Mouse (Mus musculus) kidney, embryonic 14.5 days (tissue): Measurements from ENCODE around the gene Gatad2b. TPM values are rescaled to one million over a fixed set of nuclear protein-coding genes. Genes with fewer than 3 reads are reported as not detected.
"Not testable (repeated sequence)": the region's sequence is repeated elsewhere in the genome, so short reads cannot be mapped to it uniquely, and the experiment has no call there.

ENCODE experiments used
- ATAC-seq: fragments of 200-750 bp; cut with Nextera tagmentation; 2 replicates; pipeline ENCODE4 v1.8.0; 2017; ENCODE audit warnings: moderate number of reproducible peaks, mild to moderate bottlenecking, moderate TSS enrichment, moderate library complexity; ENCODE audit not compliant: low FRiP score, low TSS enrichment
- H3K27ac ChIP-seq: fragments of 300-500 bp; sonication (generic); 2 replicates; pipeline ENCODE4 v1.5.1; 2014; ENCODE audit warnings: low read depth, mild to moderate bottlenecking, low read length, moderate library complexity, mixed read lengths
- H3K27me3 ChIP-seq: fragments of 300-500 bp; sonication (generic); 2 replicates; pipeline ENCODE4 v1.6.1; 2014; ENCODE audit warnings: mild to moderate bottlenecking, low read length; ENCODE audit not compliant: control insufficient read depth, insufficient read depth
- H3K36me3 ChIP-seq: fragments of 300-500 bp; sonication (generic); 2 replicates; pipeline ENCODE4 v1.6.1; 2014; ENCODE audit warnings: low read length, mixed read lengths; ENCODE audit not compliant: control insufficient read depth, insufficient read depth
- H3K4me1 ChIP-seq: fragments of 300-500 bp; sonication (generic); 2 replicates; pipeline ENCODE4 v1.6.1; 2014; ENCODE audit warnings: low read length, mixed read lengths; ENCODE audit not compliant: control insufficient read depth, insufficient read depth
- H3K4me2 ChIP-seq: fragments of 300-500 bp; sonication (generic); replicated peaks from 2 replicates; pipeline ENCODE4 v1.6.1; 2014; ENCODE audit warnings: low read depth, mild to moderate bottlenecking, low read length
- H3K4me3 ChIP-seq: fragments of 300-500 bp; sonication (generic); 2 replicates; pipeline ENCODE4 v1.5.1; 2014; ENCODE audit warnings: mild to moderate bottlenecking, low read length
- H3K9ac ChIP-seq: fragments of 300-500 bp; sonication (generic); 2 replicates; pipeline ENCODE4 v1.6.1; 2014; ENCODE audit warnings: low read depth, mild to moderate bottlenecking, low read length, moderate library complexity
- H3K9me3 ChIP-seq: fragments of 300-500 bp; sonication (generic); 2 replicates; pipeline ENCODE4 v1.6.1; 2016; ENCODE audit warnings: low read length; ENCODE audit not compliant: control insufficient read depth
- WGBS: fragments of 180-500 bp; shearing (Covaris S2); extraction: QIAGEN DNeasy Blood & Tissue Kit; methylation state at CpG from one replicate; pipeline ENCODE4 v1.1.7; 2014; 5-methylcytosine and 5-hydroxymethylcytosine counted together
- polyA plus RNA-seq: library from polyadenylated mRNA; unstranded; fragments of >200 nt; fragmentation: Nextera tagmentation; extraction: Ambion mirVana; gene quantifications from 2 replicates; pipeline ENCODE4 v1.2.1, GENCODE M21; 2014

Gatad2b gene
- polyA plus RNA-seq, 1 experiment from 2014 or later = 24.5 TPM

DNA sequence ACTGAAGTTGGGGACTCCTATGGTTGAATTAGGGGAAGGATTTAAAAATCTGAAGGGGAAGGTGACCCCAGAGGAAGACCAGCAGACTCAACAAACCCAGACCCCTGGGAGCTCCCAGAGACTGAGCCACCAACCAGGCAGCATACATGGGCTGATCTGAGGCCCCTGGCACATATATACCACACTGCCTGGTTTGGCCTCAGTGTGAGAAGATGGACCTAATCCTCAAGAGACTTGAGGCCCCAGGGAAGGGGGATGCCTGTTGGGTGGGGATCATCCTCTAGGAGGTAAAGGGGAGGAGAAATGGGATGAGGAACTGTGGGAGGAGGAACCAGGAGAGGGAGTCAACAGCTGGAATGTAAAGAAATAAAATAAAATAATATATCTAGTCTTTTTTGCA lies 21.3 kb downstream of the Gatad2b start:
- Histone ChIP-seq H3K27ac (no peak overlapping the region), H3K9ac (no peak overlapping the region), H3K27me3 (no peaks in the 10 kb centered on the region), H3K4me3 (no peak overlapping the region), H3K9me3 (no peaks in the 10 kb centered on the region), H3K4me1 (no peaks in the 10 kb centered on the region), H3K36me3 (no peaks in the 10 kb centered on the region), H3K4me2 (no peak overlapping the region)
- ATAC-seq = no peak

GRCm38 (mm10) chr3:90322289-90322688 lies 29.3 kb downstream of the Gatad2b start:
- H3K36me3 ChIP-seq = no peaks in the 10 kb centered on the region; the same call in 1 of the 2 replicates
- H3K27me3 ChIP-seq = no peaks in the 10 kb centered on the region
- no peaks in the 10 kb centered on the region for H3K9me3 ChIP-seq
- H3K9ac ChIP-seq = 0 out of 2 replicates have a peak overlapping the region, but pooled peaks have one; percentile 8
- no peak for ATAC-seq
- peaks cover 10% of the 10 kb centered on the region; the same call in 1 of the 2 replicates for H3K4me1 ChIP-seq
- H3K27ac ChIP-seq = no peak overlapping the region
- no peak overlapping the region; the same call in 1 of the 2 replicates for H3K4me2 ChIP-seq
- 69% methylated on average over 6 of the region's 6 CpGs for WGBS
- H3K4me3 ChIP-seq = no peak overlapping the region

GRCm38 (mm10) chr3:90323119-90323518 lies 30.1 kb downstream of the Gatad2b start:
- Histone ChIP-seq H3K36me3 (no peaks in the 10 kb centered on the region; the same call in 1 of the 2 replicates), H3K4me2 (no peak overlapping the region), H3K4me1 (peaks cover 10% of the 10 kb centered on the region; the same call in 1 of the 2 replicates), H3K4me3 (no peak overlapping the region), H3K27ac (no peak overlapping the region), H3K9ac (no peak overlapping the region), H3K9me3 (no peaks in the 10 kb centered on the region), H3K27me3 (no peaks in the 10 kb centered on the region)
- ATAC-seq = peak; percentile 79
- 41% methylated on average over 5 of the region's 5 CpGs for WGBS

DNA sequence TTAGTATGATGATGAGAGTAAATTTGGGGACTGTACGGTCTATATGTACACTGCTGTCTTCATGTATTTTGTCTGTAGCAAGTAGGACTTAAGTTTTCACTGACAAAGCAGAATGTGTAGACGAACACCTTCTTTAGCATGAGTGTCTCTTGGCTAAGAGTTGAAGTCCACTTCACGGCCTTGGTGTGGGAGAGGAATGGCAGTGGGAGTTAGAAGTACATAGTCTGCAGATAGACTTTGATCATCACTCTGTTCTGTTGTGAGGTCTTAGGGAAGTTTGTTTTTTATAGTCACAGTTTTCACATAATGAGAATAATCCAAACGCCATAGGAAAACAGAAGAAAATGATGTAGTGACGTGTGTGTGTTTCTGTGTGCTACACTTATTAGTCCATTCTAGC lies 39.5 kb downstream of the Gatad2b start:
- H3K4me3 ChIP-seq = no peak overlapping the region
- no peak for ATAC-seq
- no peaks in the 10 kb centered on the region for H3K4me1 ChIP-seq
- H3K9ac ChIP-seq = no peak overlapping the region
- peaks cover 4% of the 10 kb centered on the region; the same call in 1 of the 2 replicates for H3K36me3 ChIP-seq
- no peak overlapping the region for H3K4me2 ChIP-seq
- H3K27me3 ChIP-seq = no peaks in the 10 kb centered on the region
- no peak overlapping the region for H3K27ac ChIP-seq
- H3K9me3 ChIP-seq = no peaks in the 10 kb centered on the region
- WGBS = 84% methylated on average over 5 of the region's 5 CpGs

- H3K27me3 ChIP-seq = no peaks in the 10 kb centered on the region
- no peaks in the 10 kb centered on the region for H3K36me3 ChIP-seq
- H3K9ac ChIP-seq = no peak overlapping the region
- no peaks in the 10 kb centered on the region for H3K9me3 ChIP-seq
- H3K4me2 ChIP-seq = no peak overlapping the region
- no peak overlapping the region for H3K27ac ChIP-seq
- ATAC-seq = no peak
- H3K4me1 ChIP-seq = no peaks in the 10 kb centered on the region
- no peak overlapping the region for H3K4me3 ChIP-seq
Measured at GRCm38 (mm10) chr3:90335517-90335916, 42.5 kb downstream of the Gatad2b start.

DNA sequence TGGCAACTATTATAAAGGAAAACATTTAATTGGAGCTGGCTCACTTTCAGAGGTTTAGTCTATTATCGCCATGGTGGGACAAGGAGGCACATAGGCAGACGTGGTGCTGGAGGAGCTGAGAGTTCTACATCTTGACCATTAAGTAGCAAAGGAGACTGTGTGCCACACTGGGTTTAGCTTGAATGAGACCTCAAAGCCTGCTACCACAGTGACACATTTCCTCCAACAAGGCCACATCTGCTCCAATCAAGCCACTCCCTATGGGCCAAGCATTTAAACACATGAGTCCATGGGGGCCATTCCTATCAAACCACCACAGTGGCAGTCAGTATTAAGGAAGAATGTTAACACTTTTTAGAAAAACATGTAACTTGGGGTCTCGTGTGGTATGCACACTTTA lies 45.2 kb downstream of the Gatad2b start:
- H3K4me3 ChIP-seq = no peak overlapping the region
- 80% methylated on average over 3 of the region's 3 CpGs for WGBS
- no peak overlapping the region for H3K4me2 ChIP-seq
- H3K9me3 ChIP-seq = no peaks in the 10 kb centered on the region
- H3K4me1 ChIP-seq = no peaks in the 10 kb centered on the region
- H3K9ac ChIP-seq = no peak overlapping the region
- H3K36me3 ChIP-seq = peaks cover 14% of the 10 kb centered on the region; the same call in 1 of the 2 replicates
- no peak for ATAC-seq
- no peaks in the 10 kb centered on the region for H3K27me3 ChIP-seq
- no peak overlapping the region for H3K27ac ChIP-seq

DNA sequence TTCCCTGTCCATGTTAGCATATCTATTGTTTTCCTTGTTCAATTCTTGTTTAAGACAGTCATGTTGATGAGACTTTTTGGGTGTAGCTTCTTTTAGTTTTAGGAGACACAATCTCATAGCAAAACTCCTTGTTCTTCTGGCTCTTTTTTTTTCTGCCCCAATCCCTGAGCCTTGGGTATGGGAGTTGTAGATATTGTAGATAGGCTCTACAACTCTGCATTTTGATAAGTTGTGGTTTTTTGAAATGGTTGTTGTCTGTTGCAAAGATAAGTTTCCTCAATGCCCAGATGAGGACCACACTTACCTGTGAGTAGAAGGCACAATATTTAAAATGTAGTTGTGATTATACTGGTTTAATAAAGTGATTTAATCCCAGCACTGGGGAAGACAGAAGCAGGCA lies 47.2 kb downstream of the Gatad2b start:
- Histone ChIP-seq H3K4me1 (no peaks in the 10 kb centered on the region), H3K27me3 (no peaks in the 10 kb centered on the region), H3K36me3 (peaks cover 22% of the 10 kb centered on the region; the same call in 1 of the 2 replicates), H3K27ac (no peak overlapping the region), H3K4me2 (no peak overlapping the region), H3K4me3 (no peak overlapping the region), H3K9me3 (no peaks in the 10 kb centered on the region), H3K9ac (no peak overlapping the region)
- no peak for ATAC-seq

- not testable (repeated sequence) for ATAC-seq, H3K9ac ChIP-seq, H3K4me2 ChIP-seq, H3K27me3 ChIP-seq, H3K27ac ChIP-seq, H3K4me1 ChIP-seq, H3K4me3 ChIP-seq, H3K9me3 ChIP-seq
- WGBS = 62% methylated on average over 2 of the region's 2 CpGs
- peaks cover 32% of the 10 kb centered on the region; the same call in 1 of the 2 replicates for H3K36me3 ChIP-seq
Measured at GRCm38 (mm10) chr3:90342853-90343252, 49.9 kb downstream of the Gatad2b start.

DNA sequence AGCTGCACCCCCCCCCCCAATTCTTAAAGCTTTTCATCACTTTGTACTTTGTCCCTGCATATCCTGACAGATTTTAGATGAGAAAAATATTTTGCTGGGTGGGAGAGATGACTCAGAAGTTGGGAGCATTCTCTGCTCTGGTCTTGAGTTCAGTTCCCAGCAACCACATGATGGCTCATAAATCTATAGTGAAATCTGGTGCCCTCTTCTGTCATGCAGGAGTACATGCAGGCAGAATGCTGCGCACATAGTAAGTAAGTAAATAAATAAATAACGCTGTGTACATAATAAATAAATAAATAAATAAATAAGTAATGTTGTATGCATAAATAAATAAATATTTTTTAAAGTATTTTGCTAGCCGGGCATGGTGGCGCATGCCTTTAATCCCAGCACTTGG lies 54.9 kb downstream of the Gatad2b start:
- no peaks in the 10 kb centered on the region for H3K9me3 ChIP-seq
- 98% methylated on average over 4 of the region's 4 CpGs for WGBS
- H3K27ac ChIP-seq = no peak overlapping the region
- H3K4me2 ChIP-seq = no peak overlapping the region
- no peak overlapping the region for H3K4me3 ChIP-seq
- H3K36me3 ChIP-seq = peaks cover 56% of the 10 kb centered on the region
- H3K9ac ChIP-seq = no peak overlapping the region
- ATAC-seq = no peak
- H3K4me1 ChIP-seq = no peaks in the 10 kb centered on the region
- H3K27me3 ChIP-seq = no peaks in the 10 kb centered on the region
